Mouse (Mus musculus) embryonic facial prominence, embryonic 14.5 days (tissue): ENCODE results near the gene Gatd1. TPM values are rescaled to one million over a fixed set of nuclear protein-coding genes. Genes with fewer than 3 reads are reported as not detected.
A peak's percentile ranks its signal among the peaks of the same experiment; 100 is the strongest.

ENCODE experiments used
- ATAC-seq: fragments of 200-750 bp; cut with Nextera tagmentation; 2 replicates; pipeline ENCODE4 v1.8.0; 2017; ENCODE audit warnings: low read depth, moderate number of reproducible peaks, moderate TSS enrichment
- DNase-seq: peaks from one replicate; pipeline ENCODE4 v3.0.0-alpha.2; 2015; ENCODE audit warnings: low spot score
- H3K27ac ChIP-seq: fragments of 300-500 bp; sonication (generic); replicated peaks from 2 replicates; pipeline ENCODE4 v1.5.1; 2014; ENCODE audit warnings: low read depth, mild to moderate bottlenecking, low read length, moderate library complexity
- H3K27me3 ChIP-seq: fragments of 300-500 bp; sonication (generic); replicated peaks from 2 replicates; pipeline ENCODE4 v1.6.1; 2014; ENCODE audit warnings: low read length; ENCODE audit not compliant: control insufficient read depth, insufficient read depth
- H3K36me3 ChIP-seq: fragments of 300-500 bp; sonication (generic); 2 replicates; pipeline ENCODE4 v1.6.1; 2014; ENCODE audit warnings: low read length, mixed read lengths; ENCODE audit not compliant: control insufficient read depth, insufficient read depth
- H3K4me1 ChIP-seq: fragments of 300-500 bp; sonication (generic); 2 replicates; pipeline ENCODE4 v1.6.1; 2014; ENCODE audit warnings: antibody characterized with exemption, low read length; ENCODE audit not compliant: control insufficient read depth, insufficient read depth
- H3K4me2 ChIP-seq: fragments of 300-500 bp; sonication (generic); 2 replicates; pipeline ENCODE4 v1.6.1; 2014; ENCODE audit warnings: low read depth, mild to moderate bottlenecking, low read length, moderate library complexity, mixed read lengths
- H3K4me3 ChIP-seq: fragments of 300-500 bp; sonication (generic); 2 replicates; pipeline ENCODE4 v1.5.1; 2014; ENCODE audit warnings: low read depth, mild to moderate bottlenecking, low read length
- H3K9ac ChIP-seq: fragments of 300-500 bp; sonication (generic); 2 replicates; pipeline ENCODE4 v1.6.1; 2014; ENCODE audit warnings: low read depth, mild to moderate bottlenecking, low read length, moderate library complexity, mixed read lengths
- H3K9me3 ChIP-seq: fragments of 300-500 bp; sonication (generic); 2 replicates; pipeline ENCODE4 v1.6.1; 2016; ENCODE audit warnings: low read length; ENCODE audit not compliant: control insufficient read depth
- WGBS: fragments of 180-500 bp; shearing (Covaris S2); extraction: QIAGEN DNeasy Blood & Tissue Kit; methylation state at CpG from one replicate; pipeline ENCODE4 v1.1.7; 2014; 5-methylcytosine and 5-hydroxymethylcytosine counted together
- polyA plus RNA-seq: library from polyadenylated mRNA; unstranded; fragments of >200 nt; fragmentation: Nextera tagmentation; extraction: Ambion mirVana; gene quantifications from 2 replicates; pipeline ENCODE4 v1.2.1, GENCODE M21; 2014

Gene Gatd1
- polyA plus RNA-seq, 1 experiment from 2014 or later = 37.1 TPM

GRCm38 (mm10) chr7:141373611-141374010, 40.3 kb downstream of the Gatd1 start:
- no peak overlapping the region for H3K27ac ChIP-seq
- ATAC-seq = no peak

GRCm38 (mm10) chr7:141371942-141372595, 41.9 kb downstream of the Gatd1 start:
- Histone ChIP-seq H3K4me3 (no peak overlapping the region), H3K27me3 (no peaks in the 10 kb centered on the region), H3K4me1 (no peaks in the 10 kb centered on the region), H3K4me2 (no peak overlapping the region), H3K9ac (no peak overlapping the region), H3K36me3 (no peaks in the 10 kb centered on the region), H3K27ac (no peak overlapping the region), H3K9me3 (no peaks in the 10 kb centered on the region)
- DNase-seq = no peak
- ATAC-seq = no peak
- 54% methylated on average over 6 of the region's 6 CpGs for WGBS

More at GRCm38 (mm10) chr7:141373611-141374010, 40.3 kb downstream of the Gatd1 start:
- Histone ChIP-seq H3K36me3 (no peaks in the 10 kb centered on the region), H3K4me2 (no peak overlapping the region), H3K9ac (no peak overlapping the region), H3K4me3 (no peak overlapping the region), H3K9me3 (no peaks in the 10 kb centered on the region), H3K27me3 (no peaks in the 10 kb centered on the region), H3K4me1 (no peaks in the 10 kb centered on the region)
- WGBS = 68% methylated on average over 6 of the region's 6 CpGs
- no peak for DNase-seq

- Histone ChIP-seq H3K4me3 (no peak overlapping the region), H3K9ac (no peak overlapping the region), H3K9me3 (no peaks in the 10 kb centered on the region), H3K36me3 (no peaks in the 10 kb centered on the region), H3K27me3 (no peaks in the 10 kb centered on the region), H3K4me2 (no peak overlapping the region), H3K4me1 (no peaks in the 10 kb centered on the region), H3K27ac (no peak overlapping the region)
- ATAC-seq (no peak), DNase-seq (no peak)
- 61% methylated on average over 5 of the region's 5 CpGs for WGBS
Measured at GRCm38 (mm10) chr7:141369918-141370317, 44.0 kb downstream of the Gatd1 start.

GRCm38 (mm10) chr7:141367358-141367757, 46.6 kb downstream of the Gatd1 start:
- H3K9ac ChIP-seq = no peak overlapping the region
- no peak overlapping the region for H3K4me3 ChIP-seq
- no peaks in the 10 kb centered on the region for H3K9me3 ChIP-seq
- H3K27ac ChIP-seq = no peak overlapping the region
- ATAC-seq (no peak), DNase-seq (no peak)
- no peaks in the 10 kb centered on the region for H3K27me3 ChIP-seq
- no peaks in the 10 kb centered on the region for H3K4me1 ChIP-seq
- no peak overlapping the region for H3K4me2 ChIP-seq
- WGBS = 76% methylated on average over 4 of the region's 4 CpGs
- H3K36me3 ChIP-seq = no peaks in the 10 kb centered on the region

GRCm38 (mm10) chr7:141365049-141365445, 48.9 kb downstream of the Gatd1 start:
- WGBS = 45% methylated on average over 3 of the region's 3 CpGs
- no peak overlapping the region for H3K4me3 ChIP-seq
- ATAC-seq = no peak
- peaks cover 18% of the 10 kb centered on the region; the same call in 1 of the 2 replicates for H3K27me3 ChIP-seq
- no peak overlapping the region for H3K4me2 ChIP-seq
- H3K4me1 ChIP-seq = no peaks in the 10 kb centered on the region
- H3K9me3 ChIP-seq = no peaks in the 10 kb centered on the region
- H3K36me3 ChIP-seq = no peaks in the 10 kb centered on the region
- no peak for DNase-seq
- no peak overlapping the region for H3K9ac ChIP-seq
- H3K27ac ChIP-seq = no peak overlapping the region

GRCm38 (mm10) chr7:141364349-141365048, 49.4 kb downstream of the Gatd1 start:
- DNase-seq = no peak
- no peak for ATAC-seq
- no peaks in the 10 kb centered on the region for H3K36me3 ChIP-seq
- 79% methylated on average over 5 of the region's 5 CpGs for WGBS
- H3K4me3 ChIP-seq = no peak overlapping the region
- H3K4me1 ChIP-seq = no peaks in the 10 kb centered on the region
- H3K9me3 ChIP-seq = no peaks in the 10 kb centered on the region
- peaks cover 18% of the 10 kb centered on the region; the same call in 1 of the 2 replicates for H3K27me3 ChIP-seq
- H3K4me2 ChIP-seq = no peak overlapping the region
- H3K9ac ChIP-seq = no peak overlapping the region
- no peak overlapping the region for H3K27ac ChIP-seq

GRCm38 (mm10) chr7:141363752-141364125, 50.2 kb downstream of the Gatd1 start:
- ATAC-seq = no peak
- Histone ChIP-seq H3K9me3 (no peaks in the 10 kb centered on the region), H3K27ac (no peak overlapping the region), H3K9ac (no peak overlapping the region), H3K36me3 (no peaks in the 10 kb centered on the region), H3K4me1 (no peaks in the 10 kb centered on the region), H3K4me3 (no peak overlapping the region), H3K4me2 (no peak overlapping the region), H3K27me3 (peaks cover 18% of the 10 kb centered on the region; the same call in 1 of the 2 replicates)
- no peak for DNase-seq
- WGBS = 65% methylated on average over 2 of the region's 2 CpGs

- DNase-seq (peak; percentile 84), ATAC-seq (peak; percentile 51; the same call in 1 of the 2 replicates)
- peaks cover 18% of the 10 kb centered on the region; the same call in 1 of the 2 replicates for H3K27me3 ChIP-seq
- no peak overlapping the region for H3K4me3 ChIP-seq
- H3K9ac ChIP-seq = no peak overlapping the region
- H3K4me2 ChIP-seq = no peak overlapping the region
- 62% methylated on average over 4 of the region's 4 CpGs for WGBS
- no peak overlapping the region for H3K27ac ChIP-seq
- H3K9me3 ChIP-seq = no peaks in the 10 kb centered on the region
- H3K4me1 ChIP-seq = no peaks in the 10 kb centered on the region
- no peaks in the 10 kb centered on the region for H3K36me3 ChIP-seq
Measured at GRCm38 (mm10) chr7:141363106-141363751, 50.7 kb downstream of the Gatd1 start.
